Mouse (Mus musculus) gastrocnemius, adult 8-10 months (tissue): Measurements from ENCODE around the gene Islr. TPM values are rescaled to one million over a fixed set of nuclear protein-coding genes. Genes with fewer than 3 reads are reported as not detected.

ENCODE experiments used
- DNase-seq, 2 experiments: peaks; one replicate each; pipeline ENCODE4 v3.0.0; 2022; ENCODE audit warnings: low spot score in 2 of 2
- total RNA-seq, 4 experiments: library from RNA; stranded (reverse); gene quantifications; 2 replicates each; pipeline ENCODE4 v1.2.4; 2022

The Islr gene
- total RNA-seq, 4 experiments from 2014 or later = 9.8 to 15.7 (median 13.1) TPM

- no peak for DNase-seq
Measured at GRCm38 (mm10) chr9:58196610-58197567, 7.2 kb downstream of the Islr start.

DNA sequence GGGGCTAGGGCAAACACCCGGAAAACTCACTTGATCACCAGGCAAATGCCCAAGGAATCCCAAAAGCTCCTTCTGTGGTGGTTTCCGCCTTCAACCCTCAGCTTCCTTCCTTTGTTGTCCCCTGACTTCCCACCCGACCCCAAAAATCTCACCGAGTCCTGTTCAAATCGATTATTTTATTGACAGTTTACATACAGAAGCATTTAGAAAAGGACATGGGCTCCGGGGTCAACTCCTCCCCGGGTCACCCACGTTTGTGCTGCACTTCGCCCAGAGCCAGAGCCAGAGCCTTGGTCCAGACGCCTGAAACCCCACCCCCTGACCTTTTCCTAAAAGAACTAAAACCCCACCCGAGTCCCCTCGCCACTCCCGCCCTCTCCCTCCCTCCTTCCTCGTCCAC lies 8.0 kb downstream of the Islr start:
- no peak for DNase-seq

DNA sequence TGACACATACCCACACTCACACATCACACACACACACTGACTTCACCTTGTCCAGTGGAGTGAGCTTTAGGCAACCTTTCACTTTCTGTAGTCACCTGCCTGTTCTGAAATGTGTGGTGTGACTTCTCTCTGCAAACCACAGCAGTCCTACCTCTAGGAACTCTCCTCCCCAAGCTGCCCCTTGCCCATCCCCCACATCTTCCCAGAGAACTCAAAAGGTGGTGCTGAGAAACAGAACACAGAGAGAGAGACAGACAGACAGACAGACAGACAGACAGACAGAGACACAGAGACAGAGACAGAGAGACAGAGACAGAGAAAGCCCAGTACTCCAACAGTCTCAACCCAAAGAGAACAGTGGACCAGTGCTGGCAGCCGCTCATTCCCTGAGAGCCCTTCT lies 8.4 kb downstream of the Islr start:
- no peak for DNase-seq

GRCm38 (mm10) chr9:58194222-58194621 lies 9.9 kb downstream of the Islr start:
- no peak for DNase-seq

DNA sequence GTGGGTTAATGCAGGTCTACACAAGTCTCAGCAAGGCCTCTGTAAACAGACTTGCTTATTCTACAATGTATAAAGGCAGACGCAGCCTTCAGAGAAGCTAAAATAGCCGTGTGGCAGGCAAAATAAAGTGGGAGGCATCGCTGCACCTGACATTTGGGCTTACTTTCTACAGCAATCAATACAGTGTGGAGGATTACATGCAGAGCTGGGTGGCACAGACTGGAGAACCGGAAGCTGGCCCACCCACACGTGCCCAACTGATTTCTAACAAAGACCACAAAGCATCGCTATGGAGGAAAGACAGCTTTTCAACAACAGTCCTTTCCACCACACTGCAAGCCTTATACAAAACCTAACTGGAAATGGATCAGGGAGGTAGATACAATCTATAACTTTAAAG lies 19.6 kb downstream of the Islr start:
- DNase-seq = no peak

DNA sequence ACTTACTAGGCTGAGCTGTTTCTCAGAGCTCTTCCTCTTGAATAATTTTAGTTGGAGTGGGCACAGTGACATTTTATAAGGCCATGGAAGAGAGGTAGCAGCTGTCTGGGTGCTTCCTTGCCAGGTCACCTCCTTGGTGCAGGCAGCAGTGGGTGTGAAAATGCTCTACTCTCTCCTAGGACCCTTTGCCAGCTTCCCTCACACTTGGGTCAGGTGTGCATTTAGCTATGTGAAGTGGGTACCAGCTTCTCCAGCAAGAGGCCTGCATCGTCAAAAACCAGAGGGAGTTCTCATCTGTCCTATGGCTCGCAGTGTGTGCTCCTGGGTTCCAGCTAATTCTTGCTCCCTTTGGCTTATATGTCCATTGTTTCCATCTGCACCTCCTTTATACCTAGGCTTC lies 24.7 kb downstream of the Islr start:
- DNase-seq = no peak

DNA sequence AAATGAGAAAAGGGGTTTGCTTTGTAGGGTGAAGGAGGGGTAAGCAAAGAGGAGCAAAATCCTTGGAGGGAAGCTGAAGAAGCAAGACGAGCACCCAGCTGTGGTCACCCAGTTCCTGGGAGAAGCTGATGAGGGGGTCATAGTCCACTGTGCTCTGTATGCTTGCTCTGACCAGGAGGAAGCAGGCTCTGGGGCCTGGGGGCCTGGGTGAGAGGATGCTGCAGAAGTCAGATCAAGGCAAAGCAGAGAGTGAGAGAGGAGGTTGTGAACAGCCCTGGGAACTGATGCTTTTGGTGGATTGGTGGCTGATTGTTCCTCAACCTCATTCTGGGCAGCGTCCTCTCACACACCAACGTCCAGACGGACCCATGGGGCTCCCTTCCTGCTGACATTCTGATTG lies 26.9 kb downstream of the Islr start:
- DNase-seq = no peak

- DNase-seq = no peak
Measured at GRCm38 (mm10) chr9:58175745-58176487, 28.2 kb downstream of the Islr start.

DNA sequence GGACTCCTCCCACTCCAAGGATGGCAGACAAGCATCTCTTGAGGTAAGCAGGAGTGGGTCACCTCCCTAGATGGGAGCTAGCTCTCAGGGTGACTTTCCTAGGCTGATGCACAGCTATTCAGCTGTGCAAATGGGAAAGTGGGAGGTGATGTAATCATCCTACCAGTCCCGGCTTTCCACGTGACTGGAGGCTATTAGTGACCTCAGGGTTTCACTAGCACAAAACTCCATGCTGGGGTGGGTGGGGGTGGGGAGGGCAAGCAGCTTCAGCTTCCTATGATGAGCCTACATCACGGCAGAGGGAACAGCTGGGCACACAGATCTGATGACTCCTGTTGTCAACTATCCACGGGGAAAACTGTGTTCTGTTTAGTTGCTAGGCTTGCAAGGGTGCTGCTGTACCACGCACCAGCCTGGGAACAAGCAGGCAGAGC lies 29.3 kb downstream of the Islr start:
- DNase-seq = no peak

- DNase-seq = no peak
Measured at GRCm38 (mm10) chr9:58172863-58173262, 31.2 kb downstream of the Islr start.

DNA sequence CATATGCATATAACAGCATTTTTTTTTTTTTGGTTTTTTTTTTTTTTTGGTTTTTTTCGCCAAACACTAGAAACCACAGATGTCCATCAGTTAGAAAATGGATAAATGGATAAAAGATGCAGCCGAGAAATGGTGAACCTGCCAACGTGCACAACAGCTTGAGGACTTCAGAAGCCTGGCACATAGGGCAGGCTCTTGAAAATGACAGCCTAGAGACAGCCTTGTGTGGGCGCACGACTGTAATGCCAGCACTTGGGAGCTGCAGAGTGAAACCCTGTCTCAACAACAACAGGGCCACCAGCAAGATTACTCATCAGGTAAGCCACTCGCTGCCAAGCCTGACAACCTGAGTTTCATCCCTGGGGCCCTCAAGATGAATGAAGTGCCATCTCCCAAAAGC lies 34.7 kb downstream of the Islr start:
- no peak for DNase-seq

DNA sequence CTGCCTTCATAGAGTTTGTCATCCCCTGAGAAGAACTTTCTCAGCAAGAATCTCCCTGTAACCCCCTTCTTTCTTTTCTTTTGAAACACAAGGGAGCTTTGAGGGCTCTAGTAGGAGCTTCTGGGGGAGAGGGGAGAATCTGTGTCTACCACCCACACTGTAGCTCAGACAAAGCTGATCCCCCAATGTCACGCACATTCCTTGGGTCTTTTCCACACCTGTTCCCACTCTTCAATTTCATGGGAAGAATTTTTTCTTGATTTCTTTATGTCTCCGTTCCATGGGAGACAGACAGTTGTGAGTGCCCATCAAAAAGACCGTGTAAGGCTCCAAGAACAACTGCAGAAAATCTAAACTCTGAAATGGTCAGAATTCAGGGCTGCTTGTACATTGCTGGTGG lies 35.2 kb downstream of the Islr start:
- DNase-seq = no peak

- DNase-seq = no peak
Measured at GRCm38 (mm10) chr9:58165779-58166178, 38.3 kb downstream of the Islr start.

- no peak for DNase-seq
Measured at GRCm38 (mm10) chr9:58163146-58163545, 41.0 kb downstream of the Islr start.

- DNase-seq = no peak
Measured at GRCm38 (mm10) chr9:58162173-58162572, 41.9 kb downstream of the Islr start.

GRCm38 (mm10) chr9:58160315-58160714 lies 43.8 kb downstream of the Islr start:
- DNase-seq = no peak

DNA sequence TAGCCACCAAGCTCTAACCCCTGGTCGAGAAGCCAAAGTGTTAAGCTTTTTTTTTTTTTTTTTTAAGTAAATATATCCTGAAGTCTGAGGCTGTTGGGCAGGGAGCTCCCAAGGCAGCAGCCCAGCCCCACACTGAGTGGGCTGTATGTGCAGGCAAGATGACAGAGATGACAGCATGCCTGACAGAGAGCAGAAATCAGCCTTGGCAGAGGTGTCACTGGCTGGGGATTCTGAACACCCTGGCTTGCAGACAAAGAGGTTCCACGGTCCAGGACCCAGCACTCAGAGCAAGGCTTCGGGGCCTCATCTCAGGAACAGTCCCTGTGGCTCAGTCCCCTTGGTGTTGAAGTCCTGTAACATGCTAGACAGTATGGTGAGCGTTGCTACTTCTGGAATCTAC lies 44.3 kb downstream of the Islr start:
- no peak for DNase-seq

GRCm38 (mm10) chr9:58158541-58159311 lies 45.4 kb downstream of the Islr start:
- DNase-seq = peak; percentile 42 to 73

DNA sequence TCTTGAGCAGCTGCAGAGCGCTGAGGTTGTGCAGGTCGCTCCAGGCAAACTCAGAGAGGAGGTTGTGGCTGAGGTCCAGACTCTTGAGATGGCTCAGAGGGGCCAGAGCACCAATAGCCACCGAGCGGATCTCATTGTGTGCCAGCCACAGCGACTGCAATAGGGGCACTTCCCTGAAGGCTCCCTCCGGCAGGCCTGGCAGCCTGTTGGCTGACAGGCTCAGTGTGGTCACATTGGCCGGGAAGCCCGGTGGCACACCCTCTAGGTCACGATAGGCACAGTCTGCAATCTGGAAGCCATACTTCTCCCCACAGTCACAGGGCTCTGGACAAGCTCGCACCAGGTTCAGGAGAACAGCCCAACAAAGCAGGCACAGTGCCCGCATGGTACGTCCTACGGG lies 46.3 kb downstream of the Islr start:
- no peak for DNase-seq

- no peak for DNase-seq
Measured at GRCm38 (mm10) chr9:58156819-58157560, 47.1 kb downstream of the Islr start.

DNA sequence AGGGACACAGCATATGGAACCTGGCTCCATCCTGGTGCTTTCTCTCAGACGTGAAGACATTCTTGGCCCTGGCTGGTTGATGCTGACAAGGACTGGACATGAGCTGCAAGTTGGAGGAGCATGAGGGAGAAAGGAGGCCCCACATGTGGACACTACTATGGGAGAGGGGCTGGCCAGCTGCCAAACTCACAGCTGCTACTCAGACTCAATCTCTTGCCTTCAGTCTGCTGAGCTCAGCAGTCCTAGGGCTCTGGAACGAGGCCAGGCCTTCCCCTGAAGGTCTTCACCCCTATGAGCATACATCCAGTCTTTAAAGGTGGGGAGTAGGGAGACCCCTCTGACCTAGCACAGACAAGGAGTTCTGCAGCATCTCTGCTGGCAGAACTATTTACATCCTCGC lies 48.7 kb downstream of the Islr start:
- DNase-seq = peak in 1 of 2 experiments; percentile 49
